Mouse (Mus musculus): ENCODE results near the gene Slc7a11.

GRCm38 (mm10) chr3:49983429-49984268 lies 459.8 kb downstream of the Slc7a11 start:
- TF ChIP-seq CTCF (IDR thresholded peaks at IDR 0.05; ENCODE audit: borderline replicate concordance, extremely low read depth, insufficient read depth, insufficient read length) (no peak), POLR2A (IDR thresholded peaks at IDR 0.05; ENCODE audit: borderline replicate concordance, extremely low read depth, insufficient read depth, insufficient read length, poor library complexity, severe bottlenecking) (no peak)

Data from brain, embryonic 14.5 days (tissue).